Mouse (Mus musculus) brown adipose tissue, adult 24 weeks (tissue): ENCODE data around the gene Swt1. TPM values are rescaled to one million over a fixed set of nuclear protein-coding genes. Genes with fewer than 3 reads are reported as not detected.
A peak's percentile ranks its signal among the peaks of the same experiment; 100 is the strongest.

Source experiments
- H3K27ac ChIP-seq: fragments of 200-500 bp; replicated peaks from 2 replicates; pipeline ENCODE4 v1.5.1; 2012; ENCODE audit warnings: low read depth, mild to moderate bottlenecking, low read length
- H3K4me1 ChIP-seq: fragments of 200-500 bp; 2 replicates; pipeline ENCODE4 v1.6.1; 2012; ENCODE audit warnings: low read length, mixed read lengths; ENCODE audit not compliant: control insufficient read depth, insufficient read depth, insufficient read length
- H3K4me3 ChIP-seq: fragments of 200-500 bp; 2 replicates; pipeline ENCODE4 v1.5.1; 2012; ENCODE audit warnings: low read depth, mild to moderate bottlenecking, low read length, moderate library complexity; ENCODE audit not compliant: insufficient read depth
- polyA plus RNA-seq: library from polyadenylated mRNA; stranded (reverse); fragments of >200 nt; gene quantifications from 2 replicates; pipeline ENCODE4 v1.2.4, GENCODE M21; 2012; ENCODE audit not compliant: missing spikeins, insufficient read depth, insufficient read length

The Swt1 gene
- polyA plus RNA-seq, 1 experiment: 8.8 TPM

GRCm38 (mm10) chr1:151345109-151345862, 83.0 kb downstream of the Swt1 start:
- Histone ChIP-seq H3K4me3 (peak overlapping the region; percentile 96), H3K27ac (peak overlapping the region; percentile 76), H3K4me1 (peaks cover 6% of the 10 kb centered on the region; the same call in 1 of the 2 replicates)

GRCm38 (mm10) chr1:151344283-151345108, 83.8 kb downstream of the Swt1 start, which contains the start of gene Ivns1abp:
Gene Ivns1abp (plus strand): TSS chr1:151344477.
- H3K4me3 ChIP-seq: peak within 1 kb of the TSS; percentile 96
- peak within 1 kb of the TSS; percentile 99 for H3K27ac ChIP-seq
- H3K4me1 ChIP-seq: peaks cover 10% of the 10 kb centered on the region; the same call in 1 of the 2 replicates

GRCm38 (mm10) chr1:151343571-151344282, 84.5 kb downstream of the Swt1 start:
- peak overlapping the region; percentile 99 for H3K27ac ChIP-seq
- H3K4me1 ChIP-seq: peaks cover 14% of the 10 kb centered on the region; the same call in 1 of the 2 replicates
- H3K4me3 ChIP-seq: peak overlapping the region; percentile 82

GRCm38 (mm10) chr1:151342968-151343367, 85.3 kb downstream of the Swt1 start:
- H3K27ac ChIP-seq: peak overlapping the region; percentile 99
- peaks cover 15% of the 10 kb centered on the region; the same call in 1 of the 2 replicates for H3K4me1 ChIP-seq
- H3K4me3 ChIP-seq: peak overlapping the region; percentile 82; the same call in 1 of the 2 replicates

- peak overlapping the region; percentile 40; the same call in 1 of the 2 replicates for H3K27ac ChIP-seq
- H3K4me3 ChIP-seq: no peak overlapping the region
- peaks cover 15% of the 10 kb centered on the region; the same call in 1 of the 2 replicates for H3K4me1 ChIP-seq
Measured at GRCm38 (mm10) chr1:151342311-151342710, 85.9 kb downstream of the Swt1 start.

GRCm38 (mm10) chr1:151341321-151342044, 86.8 kb downstream of the Swt1 start:
- Histone ChIP-seq H3K4me3 (no peak overlapping the region), H3K4me1 (peaks cover 13% of the 10 kb centered on the region; the same call in 1 of the 2 replicates), H3K27ac (peak overlapping the region; percentile 15; the same call in 1 of the 2 replicates)

GRCm38 (mm10) chr1:151338941-151339340, 89.3 kb downstream of the Swt1 start:
- peaks cover 12% of the 10 kb centered on the region; the same call in 1 of the 2 replicates for H3K4me1 ChIP-seq
- H3K27ac ChIP-seq: peak overlapping the region; percentile 55
- no peak overlapping the region for H3K4me3 ChIP-seq

- peak overlapping the region; percentile 55 for H3K27ac ChIP-seq
- H3K4me1 ChIP-seq: peaks cover 12% of the 10 kb centered on the region; the same call in 1 of the 2 replicates
Measured at GRCm38 (mm10) chr1:151338234-151338633, 90.0 kb downstream of the Swt1 start.

GRCm38 (mm10) chr1:151332819-151333218, 95.4 kb downstream of the Swt1 start:
- Histone ChIP-seq H3K27ac (no peak overlapping the region), H3K4me3 (no peak overlapping the region), H3K4me1 (no peaks in the 10 kb centered on the region)

More at GRCm38 (mm10) chr1:151338234-151338633, 90.0 kb downstream of the Swt1 start:
- H3K4me3 ChIP-seq: no peak overlapping the region

GRCm38 (mm10) chr1:151329601-151330000, 98.7 kb downstream of the Swt1 start:
- no peak overlapping the region for H3K27ac ChIP-seq
- no peak overlapping the region for H3K4me3 ChIP-seq
- no peaks in the 10 kb centered on the region for H3K4me1 ChIP-seq

- Histone ChIP-seq H3K27ac (no peak overlapping the region), H3K4me3 (no peak overlapping the region), H3K4me1 (no peaks in the 10 kb centered on the region)
Measured at GRCm38 (mm10) chr1:151328341-151329097, 99.7 kb downstream of the Swt1 start.

GRCm38 (mm10) chr1:151325328-151325727, 102.9 kb downstream of the Swt1 start:
- Histone ChIP-seq H3K4me1 (no peaks in the 10 kb centered on the region), H3K27ac (no peak overlapping the region), H3K4me3 (no peak overlapping the region)

- no peak overlapping the region for H3K27ac ChIP-seq
Measured at GRCm38 (mm10) chr1:151320408-151320807, 107.8 kb downstream of the Swt1 start.

More at GRCm38 (mm10) chr1:151320408-151320807, 107.8 kb downstream of the Swt1 start:
- Histone ChIP-seq H3K4me3 (no peak overlapping the region), H3K4me1 (no peaks in the 10 kb centered on the region)
